Mouse (Mus musculus) Muller cell, postnatal 12 days (primary cell): ENCODE results near the gene Cavin1.
"Not testable (repeated sequence)": the region's sequence is repeated elsewhere in the genome, so short reads cannot be mapped to it uniquely, and the experiment has no call there.

ENCODE experiments used
- DNase-seq: peaks from one replicate; pipeline ENCODE4 v3.0.0-alpha.2; 2015; ENCODE audit errors: inconsistent ontology term

Cavin1 gene

DNA sequence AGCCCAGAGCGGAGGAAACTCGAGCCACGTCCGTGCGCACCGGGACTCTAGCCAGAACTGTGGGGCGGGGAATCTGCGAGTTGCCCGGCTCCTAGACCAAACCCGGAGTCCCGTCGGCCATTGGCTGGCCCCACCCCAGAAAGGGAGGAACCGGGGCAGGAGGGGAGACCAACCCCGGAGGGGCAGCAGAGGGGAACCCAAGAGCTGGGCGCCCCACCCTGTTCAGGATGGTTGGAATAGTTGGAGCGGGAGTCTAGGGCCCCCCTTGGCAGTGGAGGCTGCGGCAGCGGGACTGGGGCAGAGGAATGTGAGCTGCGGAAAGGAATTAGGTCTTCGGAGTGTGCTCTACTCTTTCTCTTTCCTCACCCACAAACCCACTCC is at the start of gene Cavin1:
Gene Cavin1 (minus strand): TSS at position 331 of the 381 bp plus-strand sequence.
- DNase-seq: peak; percentile 100

DNA sequence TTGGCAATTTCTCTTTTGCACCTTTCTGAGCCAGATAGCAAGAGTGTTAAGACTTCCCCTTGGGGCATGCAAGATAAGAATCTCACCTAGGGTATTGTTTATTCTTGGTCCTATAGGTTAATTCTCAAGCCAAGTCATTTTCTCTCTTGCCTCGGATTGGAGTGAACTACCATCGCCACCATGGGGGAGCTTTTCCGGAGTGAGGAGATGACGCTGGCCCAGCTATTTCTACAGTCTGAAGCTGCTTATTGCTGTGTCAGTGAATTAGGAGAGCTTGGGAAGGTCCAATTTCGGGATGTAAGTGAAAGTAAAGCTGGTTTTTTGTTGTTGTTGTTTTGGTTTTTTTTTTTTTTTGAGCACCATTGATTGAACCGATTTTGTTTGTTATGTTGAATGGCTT is 41.0 kb upstream of the Cavin1 start:
- no peak for DNase-seq

DNA sequence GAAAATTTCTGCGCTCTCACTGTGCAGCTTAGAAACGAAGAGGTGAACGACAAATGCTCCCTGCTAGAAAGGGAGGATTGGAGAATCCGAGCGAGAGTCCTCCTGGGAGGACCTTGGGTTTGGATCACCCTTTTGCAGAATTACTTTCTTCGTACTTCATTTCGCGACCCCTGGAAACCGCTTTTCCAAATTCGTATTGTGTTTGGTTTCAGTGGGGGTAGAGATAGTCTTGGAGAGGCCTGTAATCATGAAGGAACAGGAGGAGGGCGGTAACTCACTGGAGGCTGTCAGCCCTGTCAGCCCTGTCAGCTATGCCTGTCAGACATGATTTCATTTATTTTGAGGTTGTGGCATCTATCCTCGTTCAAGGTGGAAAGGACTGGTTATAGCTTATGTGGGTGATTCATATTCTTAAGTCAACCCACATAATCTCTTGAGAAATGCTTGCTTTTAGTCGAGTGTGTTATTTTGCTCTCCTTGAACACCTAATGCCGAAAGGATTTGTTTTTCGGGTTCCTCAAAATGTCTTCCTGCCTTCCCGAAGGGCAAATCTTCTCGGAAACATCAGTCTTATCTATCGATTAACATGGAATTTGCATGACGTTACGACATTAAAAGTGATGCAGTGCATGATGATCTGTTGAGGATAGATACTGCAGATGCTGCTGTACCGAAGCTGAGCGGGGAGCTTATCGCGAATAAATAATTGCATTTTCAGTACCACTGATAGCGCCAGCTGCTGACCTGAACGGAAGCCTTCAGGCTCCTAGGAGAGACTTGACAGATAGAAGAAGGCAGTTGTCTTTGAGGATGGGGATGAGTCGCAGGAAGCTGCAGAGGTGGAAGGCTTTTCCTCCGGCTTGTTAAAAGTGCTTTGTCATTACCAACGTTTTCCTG is 39.4 kb upstream of the Cavin1 start:
- peak; percentile 59 for DNase-seq

DNA sequence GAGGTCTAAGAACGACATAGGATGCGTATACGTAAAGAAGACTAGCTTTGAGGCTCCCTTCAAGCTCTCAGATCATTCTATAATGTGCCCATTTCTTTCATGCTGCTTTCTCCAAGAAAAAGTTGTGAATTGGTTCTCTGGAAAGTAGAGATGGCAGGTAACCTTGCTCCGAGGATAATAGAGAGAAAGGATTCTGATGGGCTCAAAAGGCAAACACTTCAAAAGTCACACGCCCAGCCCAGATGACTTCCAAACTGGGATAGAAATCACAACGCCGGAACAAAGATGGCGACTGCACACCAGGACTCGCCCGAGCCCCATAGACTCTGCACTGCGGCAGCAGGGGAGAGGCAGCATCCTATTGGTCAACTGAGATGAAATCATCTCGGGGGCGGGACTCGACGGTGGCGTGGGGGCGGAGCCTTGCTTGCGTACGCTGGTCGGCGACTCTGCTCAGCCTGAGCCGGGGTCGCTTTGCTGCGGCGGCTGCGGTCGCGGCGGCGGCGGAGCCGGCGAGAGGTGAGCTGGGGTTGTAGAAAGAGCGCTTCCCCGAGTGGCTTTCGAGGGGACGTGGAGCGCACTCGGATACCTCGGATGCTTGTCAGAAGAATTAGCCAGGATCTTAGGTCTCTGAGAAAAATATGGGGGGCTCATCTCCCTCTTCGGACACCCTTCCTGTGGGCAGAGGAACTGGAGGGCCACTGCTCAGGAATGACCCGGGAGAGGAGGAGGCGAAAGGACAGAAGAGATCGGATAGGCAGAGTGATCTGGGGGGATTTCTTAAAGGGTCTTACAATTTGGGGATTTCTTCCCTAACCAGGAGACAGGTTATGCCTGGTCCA is 38.6 kb upstream of the Cavin1 start, which contains the start of gene Atp6v0a1:
Gene Atp6v0a1 (plus strand): TSS at position 407 of the 842 bp plus-strand sequence.
- peak; percentile 96 for DNase-seq

DNA sequence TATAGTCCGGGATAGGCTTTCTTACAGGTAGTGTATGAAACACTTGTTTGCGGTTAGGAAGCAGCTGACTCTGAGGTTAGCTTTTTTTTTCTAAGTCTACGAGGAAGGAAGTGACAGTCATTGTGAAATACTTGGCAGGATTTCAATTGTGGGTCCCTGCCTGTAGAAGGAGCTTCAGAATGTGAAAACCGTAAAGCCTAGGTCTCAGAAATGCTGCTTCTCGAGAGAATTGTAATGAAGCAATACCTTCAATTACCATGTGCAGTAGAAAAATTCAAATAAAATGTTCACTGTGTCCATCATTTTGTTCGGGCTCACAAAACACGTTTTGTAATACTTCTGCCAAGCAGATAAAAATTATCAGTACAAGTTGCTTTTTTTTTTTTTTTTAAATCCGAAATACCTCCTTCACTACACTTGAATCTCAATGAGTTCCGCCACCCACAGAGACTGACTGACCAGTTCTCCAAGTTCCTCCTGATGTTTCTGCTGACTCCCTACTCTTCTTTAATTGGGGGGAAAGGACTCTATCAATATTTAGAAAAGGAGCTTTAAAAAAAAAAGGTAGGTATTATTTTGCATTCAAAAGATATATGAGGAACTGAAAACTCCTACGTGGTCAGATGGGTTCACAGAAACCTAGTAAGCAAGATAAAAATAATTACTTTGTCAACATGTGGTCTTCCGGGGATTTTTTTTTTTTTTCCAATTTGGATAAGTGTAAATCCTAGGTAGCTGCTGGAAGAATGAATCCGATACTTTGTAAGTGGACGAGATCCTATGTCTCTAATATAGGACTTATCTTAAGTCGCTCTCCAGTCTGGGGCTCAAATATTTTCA is 37.7 kb upstream of the Cavin1 start:
- DNase-seq: peak; percentile 14

DNA sequence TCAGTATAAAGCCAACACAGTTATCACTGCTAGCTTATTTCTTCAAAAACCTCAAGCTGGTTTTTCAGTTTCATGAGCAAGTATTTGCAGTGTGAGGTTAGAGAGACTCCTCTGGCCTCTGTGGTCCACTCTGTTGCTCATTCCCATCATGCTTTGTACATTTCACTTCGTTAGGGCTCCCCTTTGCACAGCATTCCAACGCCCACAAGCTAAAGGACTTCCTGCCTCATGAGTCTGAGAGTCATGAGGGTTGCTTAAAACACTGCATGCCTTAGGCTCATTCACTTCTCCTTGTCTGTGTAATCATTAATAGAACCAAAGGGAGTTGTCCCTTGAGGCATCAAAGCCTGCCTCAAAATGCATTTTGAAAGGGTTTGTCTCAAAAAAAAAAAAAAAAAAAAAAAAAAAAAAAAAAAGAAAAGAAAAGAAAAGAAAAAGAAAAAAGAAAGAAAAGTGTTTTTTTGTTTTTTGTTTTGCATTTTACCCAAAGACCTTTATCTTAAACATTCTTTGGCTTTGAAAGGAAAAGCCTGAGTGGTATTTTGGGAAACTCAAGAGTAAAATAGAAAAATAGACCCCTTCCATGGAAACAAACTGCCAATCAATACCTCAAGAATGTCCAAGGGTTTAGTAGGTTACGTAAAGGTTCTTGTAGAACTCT is 32.5 kb upstream of the Cavin1 start:
- peak; percentile 83 for DNase-seq

DNA sequence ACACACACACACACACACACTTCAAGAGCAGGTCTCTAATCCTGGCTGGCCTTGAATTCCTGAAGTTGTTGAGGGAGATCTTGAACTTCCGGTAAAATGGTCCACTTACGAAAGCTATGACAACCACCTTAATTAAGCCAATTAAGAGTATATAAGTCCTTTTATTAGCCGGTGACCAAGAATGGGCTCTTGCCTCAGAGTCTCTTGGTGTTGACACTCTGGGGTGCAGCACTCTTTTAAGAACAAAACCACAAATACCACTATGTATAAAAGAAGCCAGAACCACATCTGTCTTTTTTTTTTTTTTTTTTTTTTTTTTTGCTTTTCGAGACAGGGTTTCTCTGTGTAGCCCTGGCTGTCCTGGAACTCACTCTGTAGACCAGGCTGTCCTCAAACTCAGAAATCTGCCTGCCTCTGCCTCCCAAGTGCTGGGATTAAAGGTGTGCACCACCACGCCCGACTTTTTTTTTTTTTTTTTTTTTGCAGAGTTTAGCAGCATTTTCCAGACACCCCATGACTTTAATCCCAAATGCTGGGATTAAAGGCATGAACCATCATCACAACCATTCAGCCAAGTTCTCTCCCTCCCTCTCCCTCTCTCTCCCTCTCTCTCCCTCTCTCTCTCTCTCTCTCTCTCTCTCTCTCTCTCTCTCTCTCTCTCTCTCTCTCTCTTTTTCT is 31.3 kb upstream of the Cavin1 start:
- not testable (repeated sequence) for DNase-seq

DNA sequence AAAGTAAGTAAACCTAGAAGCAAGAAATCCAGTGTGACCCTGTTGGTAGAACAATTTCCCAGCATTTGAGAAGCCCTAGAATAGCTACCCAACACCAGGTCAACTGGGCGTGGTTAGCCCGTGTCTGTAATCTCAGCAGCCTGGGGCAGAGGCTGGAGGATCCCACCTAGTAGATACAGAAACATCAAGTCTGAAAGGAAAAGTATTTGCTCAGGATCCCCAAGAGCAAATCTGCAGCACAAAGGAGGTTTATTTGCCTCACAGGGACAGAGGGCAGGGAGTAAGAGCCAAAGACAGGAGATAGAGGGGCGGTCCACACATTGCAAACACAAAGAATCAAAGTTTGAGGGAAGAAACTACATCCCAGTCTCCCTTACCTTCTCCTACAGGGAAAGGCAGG is 28.6 kb upstream of the Cavin1 start:
- DNase-seq: no peak

DNA sequence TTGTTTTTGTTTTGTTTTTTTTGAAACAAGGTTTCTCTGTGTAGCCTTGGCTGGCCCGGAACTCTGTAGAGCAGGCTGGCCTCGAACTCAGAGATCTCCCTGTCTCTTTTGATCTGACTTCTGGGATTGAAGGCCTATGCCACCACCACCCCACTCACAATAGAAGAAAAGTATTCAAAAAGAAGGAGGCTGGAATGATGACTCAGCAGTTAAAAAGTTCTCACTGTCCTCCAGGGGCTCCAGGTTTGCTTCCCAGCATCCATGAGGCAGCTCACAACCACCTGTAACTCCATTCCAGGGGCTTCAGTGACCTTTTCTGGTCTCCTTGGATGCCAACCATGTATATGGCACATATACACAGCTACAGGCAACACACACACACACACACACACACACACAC is 28.1 kb upstream of the Cavin1 start:
- DNase-seq: no peak

DNA sequence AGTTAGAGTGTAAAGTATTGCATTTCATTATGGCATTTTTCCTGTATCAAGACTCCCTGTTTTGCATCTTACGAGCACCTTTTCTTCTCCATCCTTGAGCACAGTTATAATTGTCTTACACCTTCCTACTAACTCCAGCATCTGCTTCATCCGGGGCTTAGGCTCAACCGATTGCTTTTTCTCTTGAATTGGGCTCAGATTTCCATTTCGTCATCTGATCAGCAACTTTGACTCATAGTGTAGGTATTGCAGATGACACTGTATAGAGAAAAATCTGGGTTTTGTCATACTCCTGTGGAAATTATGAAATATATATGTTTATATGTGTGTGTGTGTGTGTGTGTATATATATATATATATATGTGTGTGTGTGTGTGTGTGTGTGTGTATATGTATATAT is 25.8 kb upstream of the Cavin1 start:
- DNase-seq: no peak

DNA sequence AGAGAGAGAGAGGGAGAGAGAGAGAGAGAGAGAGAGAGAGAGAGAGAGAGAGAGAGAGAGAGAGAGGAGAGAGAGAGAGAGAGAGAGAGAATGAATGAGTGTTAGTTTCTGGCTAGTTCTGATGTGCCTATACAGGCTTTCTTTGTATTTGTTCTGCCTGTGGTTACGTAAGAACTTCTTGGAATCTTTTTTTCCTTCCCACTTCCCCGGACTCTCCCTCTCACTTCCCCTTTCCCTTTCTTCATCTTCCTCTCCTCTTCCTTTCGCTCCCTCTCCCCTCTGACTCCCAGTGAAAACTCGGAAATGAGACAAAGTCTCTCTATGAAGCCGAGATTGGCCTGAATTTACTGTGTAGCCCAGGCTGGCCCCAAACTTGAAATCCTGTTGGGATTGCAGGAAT is 24.0 kb upstream of the Cavin1 start:
- DNase-seq: no peak

DNA sequence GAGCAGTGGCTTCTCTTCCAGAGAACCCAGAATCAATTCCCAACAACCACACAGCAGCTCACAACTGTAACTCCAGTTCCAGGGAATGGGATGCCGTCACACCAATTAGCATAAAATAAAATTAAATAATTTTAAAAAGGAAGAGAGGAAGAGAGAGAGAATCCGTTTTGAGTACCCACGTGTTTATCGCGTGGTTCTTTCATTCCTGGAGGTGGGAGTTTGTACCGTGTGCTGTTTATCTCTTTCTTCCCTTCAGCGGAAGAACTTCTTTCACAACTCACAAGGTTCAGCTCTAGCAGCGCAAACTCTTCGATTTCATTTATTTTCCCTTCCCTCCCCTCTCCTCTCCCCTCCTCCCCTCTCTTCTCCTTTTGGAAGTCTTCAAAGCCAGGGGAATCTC is 23.5 kb upstream of the Cavin1 start:
- no peak for DNase-seq

DNA sequence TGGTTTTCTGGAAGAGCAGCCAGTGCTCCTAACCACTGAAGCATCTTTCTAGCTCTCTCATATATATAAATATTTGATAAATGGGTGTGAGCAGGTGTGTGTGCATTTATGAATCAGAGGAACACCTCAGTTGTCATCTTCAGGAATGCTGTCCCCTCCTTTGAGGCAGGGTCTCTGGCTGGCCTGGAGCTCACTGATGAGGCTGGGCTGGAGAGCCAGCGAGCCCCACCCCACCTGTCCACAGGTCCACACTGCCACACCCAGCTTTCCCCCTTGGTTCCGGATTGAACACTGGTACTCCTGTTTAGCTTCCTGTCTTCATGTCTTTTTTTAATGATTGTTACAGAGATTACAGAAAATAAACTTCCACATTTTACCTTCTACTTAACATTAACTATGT is 22.8 kb upstream of the Cavin1 start:
- DNase-seq: no peak

DNA sequence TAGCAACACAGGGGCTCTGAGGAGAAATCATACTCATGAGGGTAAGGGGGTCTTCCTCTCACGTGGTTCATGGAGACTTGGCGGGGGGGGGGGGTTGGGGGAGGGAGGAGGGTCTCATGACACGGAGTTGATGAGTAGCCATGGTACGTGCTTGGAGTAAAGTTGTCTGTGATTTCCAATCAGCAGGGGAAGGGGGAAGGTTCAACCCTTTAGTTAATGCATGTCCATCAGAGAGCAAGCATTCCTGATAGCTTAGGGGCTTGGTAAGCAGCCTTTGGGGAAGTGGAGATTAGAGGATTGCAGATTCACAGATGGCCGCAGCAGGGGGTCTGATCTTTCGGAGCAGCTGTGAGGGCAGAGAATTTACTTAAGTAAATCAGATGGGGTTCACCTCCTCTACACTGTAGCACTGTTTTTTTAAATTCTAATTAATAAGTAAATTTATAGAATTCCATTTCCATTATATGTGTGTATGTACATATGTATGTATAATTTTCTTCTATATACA is 20.4 kb upstream of the Cavin1 start:
- no peak for DNase-seq

DNA sequence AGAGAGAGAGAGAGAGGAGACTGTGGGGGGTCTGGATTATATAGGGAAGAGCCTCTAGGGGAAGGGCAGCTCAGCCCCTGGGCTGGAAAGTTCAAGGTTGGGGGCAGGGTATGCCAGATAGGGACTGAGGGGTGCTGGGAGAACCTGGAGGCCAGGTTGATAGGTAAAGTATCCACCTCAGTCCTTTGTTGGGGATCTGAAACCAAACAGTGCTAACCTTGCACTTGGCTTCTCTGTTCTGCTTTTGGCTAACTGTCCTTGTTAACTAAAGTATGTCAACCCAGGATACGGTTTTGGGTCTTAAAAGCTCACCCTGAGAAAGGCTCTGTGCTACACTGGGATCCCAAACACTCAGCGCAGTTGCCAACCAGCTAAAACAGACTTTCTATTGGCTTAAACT is 19.0 kb upstream of the Cavin1 start:
- no peak for DNase-seq

DNA sequence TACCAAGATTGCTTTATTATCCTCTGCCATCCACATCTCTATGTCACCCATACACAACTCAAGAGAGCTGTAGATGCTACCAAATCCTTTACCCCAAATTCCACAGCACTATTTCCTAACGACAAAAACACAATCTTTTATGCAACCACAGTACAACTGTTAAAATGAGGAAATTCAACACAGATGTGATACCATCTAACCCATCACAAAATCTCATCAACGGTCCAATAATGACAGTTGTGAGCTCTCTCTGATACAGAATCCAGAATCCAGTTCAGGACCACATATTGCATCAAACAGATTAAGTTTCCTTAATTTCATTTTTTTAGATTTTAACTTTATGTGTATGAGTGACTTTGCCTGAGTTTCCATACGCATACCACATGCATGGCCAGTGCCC is 18.0 kb upstream of the Cavin1 start:
- no peak for DNase-seq

DNA sequence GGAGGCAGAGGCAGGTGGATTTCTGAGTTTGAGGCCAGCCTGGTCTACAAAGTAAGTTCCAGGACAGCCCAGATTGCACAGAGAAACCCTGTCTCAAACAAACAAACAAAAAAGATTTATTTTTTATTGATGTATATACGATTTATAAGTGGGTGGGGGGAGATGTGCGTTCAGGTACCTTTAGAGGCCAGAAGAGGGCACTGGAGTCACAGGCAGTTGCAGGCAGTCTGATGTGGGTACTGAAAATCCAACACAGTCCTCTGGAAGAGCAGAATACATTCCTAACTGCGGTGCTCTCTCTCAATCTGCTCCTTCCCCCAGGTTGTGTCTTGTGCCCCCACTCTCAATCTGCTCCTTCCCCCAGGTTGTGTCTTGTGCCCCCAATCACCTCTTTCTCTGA is 14.9 kb upstream of the Cavin1 start:
- DNase-seq: no peak

DNA sequence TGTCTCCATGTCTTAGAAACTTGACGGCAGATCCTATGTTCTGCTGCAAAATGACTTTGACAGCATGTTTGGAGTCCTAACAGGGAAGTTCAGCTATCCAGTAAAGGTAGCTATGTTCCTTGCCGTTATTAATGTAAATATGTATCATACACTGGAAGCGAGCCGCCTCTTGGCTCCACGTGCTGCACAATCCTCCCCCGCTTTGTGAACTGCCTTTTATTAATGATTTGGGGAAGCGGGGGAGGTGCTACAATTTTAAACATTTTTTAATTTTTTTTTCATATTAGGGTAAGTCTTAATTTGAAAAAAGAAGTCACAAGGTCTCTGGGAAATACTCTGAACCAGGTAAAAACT is 13.1 kb upstream of the Cavin1 start:
- DNase-seq: no peak

DNA sequence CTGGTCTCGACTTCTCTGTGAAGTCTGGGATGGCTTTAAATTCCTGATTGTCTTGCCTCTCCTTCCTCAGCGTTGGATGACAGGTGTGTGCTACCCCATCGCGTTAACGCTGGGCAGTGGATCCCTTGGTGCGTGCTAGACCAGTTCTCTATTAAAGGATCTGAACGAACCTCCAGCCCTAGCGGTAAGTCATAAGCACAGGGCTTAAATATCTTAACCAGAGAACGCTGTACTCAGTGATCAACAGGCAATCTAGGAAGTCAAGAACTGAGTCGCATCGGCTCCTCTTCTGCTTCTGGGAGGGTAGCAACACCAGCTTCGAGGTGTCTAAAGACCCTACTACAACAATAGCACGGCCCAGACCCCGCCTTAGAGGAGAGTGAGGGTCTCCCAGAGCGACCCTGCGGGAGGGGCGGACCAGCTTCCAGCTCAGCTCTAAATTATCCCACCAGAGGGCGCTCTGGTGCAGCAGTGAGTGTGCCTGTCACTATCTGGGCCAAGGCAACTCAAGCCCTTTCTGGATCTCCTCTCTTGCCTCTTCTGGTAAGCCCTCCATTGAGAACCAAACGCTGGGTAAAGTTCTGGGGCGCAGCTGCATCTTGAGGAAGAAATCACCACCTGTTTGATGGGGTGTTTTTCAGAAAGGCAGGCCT is 12.6 kb upstream of the Cavin1 start:
- DNase-seq: peak; percentile 73

DNA sequence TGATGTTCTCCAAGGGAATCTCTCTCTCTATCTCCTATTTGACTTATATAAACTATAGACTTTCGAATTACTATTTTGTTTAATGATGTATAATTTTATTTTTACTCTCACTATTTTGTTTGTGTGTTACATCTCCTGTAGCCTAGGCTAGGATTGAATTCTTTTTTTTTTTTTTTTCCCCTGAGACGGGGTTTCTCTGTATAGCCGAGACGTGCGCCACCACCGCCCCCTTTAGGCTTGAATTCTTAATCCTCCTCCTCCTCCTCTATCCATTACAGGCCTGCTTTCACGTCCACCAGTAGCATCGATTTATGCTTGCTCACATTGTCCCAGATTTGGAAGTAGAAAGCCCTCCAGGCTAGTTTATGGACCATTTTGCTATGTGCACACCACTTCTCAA is 11.4 kb upstream of the Cavin1 start:
- no peak for DNase-seq
